Mouse (Mus musculus): ENCODE measurements around the gene Ccdc6. TPM values are rescaled to one million over a fixed set of nuclear protein-coding genes. Genes with fewer than 3 reads are reported as not detected.

Gene Ccdc6
- total and polyA plus RNA-seq, 3 experiments = 14.3 to 28.5 (median 26.3) TPM

GRCm38 (mm10) chr10:70135680-70136079 lies 38.8 kb downstream of the Ccdc6 start:
- Histone ChIP-seq H3K4me3 (no peak overlapping the region), H3K4me1 (ENCODE audit: control insufficient read depth, insufficient read depth, low read length) (peaks cover 19% of the 10 kb centered on the region), H3K27me3 (ENCODE audit: control insufficient read depth, insufficient read depth, low read length) (no peaks in the 10 kb centered on the region), H3K79me2 (replicated peaks; ENCODE audit: control insufficient read depth, insufficient read depth, low read length) (peaks cover 6% of the 10 kb centered on the region), H3K9ac (ENCODE audit: low read depth, low read length) (no peak overlapping the region), H3K27ac (no peak overlapping the region), H3K36me3 (ENCODE audit: control insufficient read depth, insufficient read depth, low read length) (peaks cover 4% of the 10 kb centered on the region)
- 86% methylated on average over 5 of the region's 5 CpGs for WGBS
- peak; percentile 74 for TF ChIP-seq CTCF (IDR thresholded peaks at IDR 0.05)
- no peak for TF ChIP-seq EP300 (IDR thresholded peaks at IDR 0.05; ENCODE audit: insufficient read depth, low read depth, low read length)
- no peak for TF ChIP-seq POLR2A (IDR thresholded peaks at IDR 0.05; ENCODE audit: insufficient read depth, low read depth, low read length)
- intact Hi-C loops (cut with DNase I) = loop anchor here (2.0 to 5.0 kb wide), 2 partner anchors 13 to 47 kb away; no protein-coding TSS in a partner anchor
- peak in 1 of 2 experiments; percentile 58 for DNase-seq

- no peak for DNase-seq
- H3K4me3 ChIP-seq = no peak overlapping the region
- no peaks in the 10 kb centered on the region for H3K27me3 ChIP-seq (ENCODE audit: control insufficient read depth, insufficient read depth, low read length)
- H3K36me3 ChIP-seq (ENCODE audit: control insufficient read depth, insufficient read depth, low read length) = no peaks in the 10 kb centered on the region; the same call in 1 of the 2 replicates
- H3K9ac ChIP-seq (ENCODE audit: low read depth, low read length) = no peak overlapping the region
- H3K27ac ChIP-seq = no peak overlapping the region
- H3K4me1 ChIP-seq (ENCODE audit: control insufficient read depth, insufficient read depth, low read length) = peaks cover 6% of the 10 kb centered on the region
- TF ChIP-seq CTCF (IDR thresholded peaks at IDR 0.05) (peak; percentile 44), EP300 (IDR thresholded peaks at IDR 0.05; ENCODE audit: insufficient read depth, low read depth, low read length) (no peak)
- peaks cover 8% of the 10 kb centered on the region for H3K79me2 ChIP-seq (replicated peaks; ENCODE audit: control insufficient read depth, insufficient read depth, low read length)
- 85% methylated on average over 7 of the region's 7 CpGs for WGBS
- intact Hi-C loops (cut with DNase I) = loop anchor here (5.0 kb wide), 1 partner anchor 45 kb away; no protein-coding TSS in a partner anchor
Measured at GRCm38 (mm10) chr10:70137652-70138051, 40.7 kb downstream of the Ccdc6 start.

GRCm38 (mm10) chr10:70138150-70138549 lies 41.2 kb downstream of the Ccdc6 start:
- intact Hi-C loops (cut with DNase I) = loop anchor here (5.0 kb wide), 1 partner anchor 44 kb away; no protein-coding TSS in a partner anchor
- TF ChIP-seq POLR2A (IDR thresholded peaks at IDR 0.05; ENCODE audit: insufficient read depth, low read depth, low read length) (no peak), CTCF (IDR thresholded peaks at IDR 0.05) (no peak), EP300 (IDR thresholded peaks at IDR 0.05; ENCODE audit: insufficient read depth, low read depth, low read length) (no peak)

GRCm38 (mm10) chr10:70139368-70139767 lies 42.4 kb downstream of the Ccdc6 start:
- no peak overlapping the region for H3K4me3 ChIP-seq
- 89% methylated on average over 6 of the region's 6 CpGs for WGBS

More at GRCm38 (mm10) chr10:70138150-70138549, 41.2 kb downstream of the Ccdc6 start:
- WGBS = 59% methylated on average over 8 of the region's 8 CpGs
- H3K27me3 ChIP-seq (ENCODE audit: control insufficient read depth, insufficient read depth, low read length) = no peaks in the 10 kb centered on the region
- no peaks in the 10 kb centered on the region; the same call in 1 of the 2 replicates for H3K36me3 ChIP-seq (ENCODE audit: control insufficient read depth, insufficient read depth, low read length)
- no peak overlapping the region for H3K9ac ChIP-seq (ENCODE audit: low read depth, low read length)
- H3K27ac ChIP-seq = no peak overlapping the region
- H3K4me3 ChIP-seq = no peak overlapping the region
- H3K4me1 ChIP-seq (ENCODE audit: control insufficient read depth, insufficient read depth, low read length) = peaks cover 2% of the 10 kb centered on the region
- H3K79me2 ChIP-seq (replicated peaks; ENCODE audit: control insufficient read depth, insufficient read depth, low read length) = peaks cover 8% of the 10 kb centered on the region
- no peak for DNase-seq

GRCm38 (mm10) chr10:70140414-70140813 lies 43.5 kb downstream of the Ccdc6 start:
- Histone ChIP-seq H3K27ac (no peak overlapping the region), H3K36me3 (ENCODE audit: control insufficient read depth, insufficient read depth, low read length) (no peaks in the 10 kb centered on the region; the same call in 1 of the 2 replicates), H3K9ac (ENCODE audit: low read depth, low read length) (no peak overlapping the region), H3K4me1 (ENCODE audit: control insufficient read depth, insufficient read depth, low read length) (no peaks in the 10 kb centered on the region; the same call in none of the 2 replicates), H3K79me2 (replicated peaks; ENCODE audit: control insufficient read depth, insufficient read depth, low read length) (peaks cover 8% of the 10 kb centered on the region), H3K27me3 (ENCODE audit: control insufficient read depth, insufficient read depth, low read length) (no peaks in the 10 kb centered on the region), H3K4me3 (no peak overlapping the region)
- 78% methylated on average over 12 of the region's 12 CpGs for WGBS
- TF ChIP-seq CTCF (IDR thresholded peaks at IDR 0.05) = no peak
- no peak for TF ChIP-seq EP300 (IDR thresholded peaks at IDR 0.05; ENCODE audit: insufficient read depth, low read depth, low read length)
- TF ChIP-seq POLR2A (IDR thresholded peaks at IDR 0.05; ENCODE audit: insufficient read depth, low read depth, low read length) = no peak
- intact Hi-C loops (cut with DNase I) = no loop called here
- DNase-seq = no peak

More at GRCm38 (mm10) chr10:70139368-70139767, 42.4 kb downstream of the Ccdc6 start:
- no peaks in the 10 kb centered on the region; the same call in none of the 2 replicates for H3K4me1 ChIP-seq (ENCODE audit: control insufficient read depth, insufficient read depth, low read length)
- DNase-seq = no peak
- H3K36me3 ChIP-seq (ENCODE audit: control insufficient read depth, insufficient read depth, low read length) = no peaks in the 10 kb centered on the region; the same call in 1 of the 2 replicates
- no peak overlapping the region for H3K9ac ChIP-seq (ENCODE audit: low read depth, low read length)
- H3K27me3 ChIP-seq (ENCODE audit: control insufficient read depth, insufficient read depth, low read length) = no peaks in the 10 kb centered on the region
- H3K27ac ChIP-seq = no peak overlapping the region
- peaks cover 8% of the 10 kb centered on the region for H3K79me2 ChIP-seq (replicated peaks; ENCODE audit: control insufficient read depth, insufficient read depth, low read length)
- intact Hi-C loops (cut with DNase I) = loop anchor here (5.0 kb wide), 1 partner anchor 43 kb away; no protein-coding TSS in a partner anchor
- no peak for TF ChIP-seq CTCF (IDR thresholded peaks at IDR 0.05)
- no peak for TF ChIP-seq EP300 (IDR thresholded peaks at IDR 0.05; ENCODE audit: insufficient read depth, low read depth, low read length)
- TF ChIP-seq POLR2A (IDR thresholded peaks at IDR 0.05; ENCODE audit: insufficient read depth, low read depth, low read length) = no peak

GRCm38 (mm10) chr10:70142623-70143022 lies 45.7 kb downstream of the Ccdc6 start:
- no peaks in the 10 kb centered on the region for H3K27me3 ChIP-seq (ENCODE audit: control insufficient read depth, insufficient read depth, low read length)
- no peak overlapping the region for H3K4me3 ChIP-seq
- H3K36me3 ChIP-seq (ENCODE audit: control insufficient read depth, insufficient read depth, low read length) = no peaks in the 10 kb centered on the region; the same call in 1 of the 2 replicates
- no peak overlapping the region for H3K27ac ChIP-seq
- intact Hi-C loops (cut with DNase I) = no loop called here
- no peak for TF ChIP-seq CTCF (IDR thresholded peaks at IDR 0.05)
- no peak for DNase-seq
- H3K9ac ChIP-seq (ENCODE audit: low read depth, low read length) = no peak overlapping the region
- WGBS = 96% methylated on average over 17 of the region's 17 CpGs
- no peaks in the 10 kb centered on the region; the same call in none of the 2 replicates for H3K4me1 ChIP-seq (ENCODE audit: control insufficient read depth, insufficient read depth, low read length)
- peaks cover 8% of the 10 kb centered on the region for H3K79me2 ChIP-seq (replicated peaks; ENCODE audit: control insufficient read depth, insufficient read depth, low read length)
